Mouse (Mus musculus) monocyte, adult 59 days (primary cell): ENCODE measurements around the gene Alkal2. TPM values are rescaled to one million over a fixed set of nuclear protein-coding genes. Genes with fewer than 3 reads are reported as not detected.

Experiments
- total RNA-seq, 2 experiments: library from RNA; stranded (reverse); gene quantifications; one replicate each; pipeline ENCODE4 v1.2.4; 2023

Alkal2 gene
- not detected for total RNA-seq

DNA sequence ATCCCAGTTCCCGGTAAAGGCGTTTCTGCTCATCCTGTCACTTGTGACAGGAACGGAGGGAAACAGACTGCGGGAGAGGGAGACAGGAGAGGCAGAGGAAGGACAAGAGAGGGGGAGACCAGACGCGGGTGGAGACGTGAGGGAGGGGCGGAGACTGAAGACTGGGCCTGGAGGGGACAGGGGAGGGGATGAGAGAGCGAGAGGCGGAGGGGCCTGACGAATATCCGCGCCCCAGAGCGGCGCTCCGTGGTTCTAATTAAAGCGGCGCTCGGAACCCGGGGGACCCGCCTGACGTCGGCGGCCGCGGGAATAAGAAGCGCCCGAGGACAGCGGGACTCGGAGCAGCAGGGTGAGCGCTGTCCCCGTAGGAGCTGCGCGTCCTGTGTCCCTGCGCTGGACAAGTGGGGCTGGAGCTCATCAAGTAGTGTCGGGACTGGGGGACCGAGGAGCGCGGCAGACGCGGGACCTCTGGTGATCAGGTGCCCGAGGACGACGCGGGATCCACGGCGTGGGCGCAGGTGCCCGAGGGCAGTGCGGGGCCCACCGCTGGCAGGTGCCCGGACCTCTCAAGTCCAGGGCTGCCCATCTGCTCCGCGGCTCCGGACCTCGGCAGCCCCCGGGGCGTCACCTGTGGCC, at the start of gene Alkal2:
Alkal2 (plus strand) TSS at position 337 of the 636 bp plus-strand sequence.

DNA sequence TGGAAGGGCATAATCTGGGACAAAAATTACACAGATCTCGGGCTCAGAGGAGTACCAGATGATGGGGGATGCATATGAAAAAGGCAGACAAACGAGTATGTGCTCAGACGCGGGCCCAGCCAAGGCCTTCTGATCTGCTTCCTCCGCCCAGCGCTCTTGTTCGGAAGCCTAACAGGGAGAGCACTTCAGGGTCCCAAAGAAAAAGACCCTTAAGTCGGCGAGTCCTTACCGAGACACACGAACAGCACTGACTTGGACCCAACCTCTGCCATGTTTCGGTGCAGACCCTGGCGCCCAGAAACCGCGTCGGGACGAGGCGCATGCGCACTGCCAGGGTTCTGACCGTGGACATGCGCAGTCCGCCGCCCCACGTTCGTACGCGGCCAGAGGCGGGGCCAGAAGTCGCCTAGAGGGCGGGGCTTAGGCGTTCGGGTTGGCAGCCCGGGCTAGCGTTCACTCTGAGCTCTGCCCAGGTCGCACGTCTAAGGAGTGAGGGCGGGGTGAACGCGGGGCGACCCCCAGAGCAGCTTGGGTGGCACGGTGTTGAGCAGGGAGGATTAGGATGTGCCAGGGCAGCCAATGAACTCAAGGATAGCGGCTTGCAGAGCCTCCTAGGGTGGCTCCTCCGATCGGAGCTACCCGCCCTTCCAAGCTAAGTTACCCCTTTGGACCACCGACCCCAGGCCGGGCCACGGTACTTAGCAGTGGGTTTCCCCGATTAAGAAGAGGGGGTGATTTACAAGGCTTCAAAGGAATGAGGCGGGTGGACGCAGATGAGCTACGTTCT, 27.3 kb downstream of the Alkal2 start, which contains the start of the genes Acp1 and Sh3yl1:
Acp1 (minus strand) TSS at position 329 of the 787 bp plus-strand sequence.
Sh3yl1 (plus strand) TSS at position 408 of the 787 bp plus-strand sequence.

Other genes starting within 250 kb of the Alkal2 start
- 10 to 100 TPM; 21.4 to 22.9 TPM for gene Acp1, start 27.3 kb downstream of the Alkal2 start, total RNA-seq
- gene Sh3yl1, start 27.3 kb downstream of the Alkal2 start, total RNA-seq: 1 to 10 TPM in 1 of 2 experiments, under 1 TPM in 1; 0.84 to 1.2 TPM
- under 1 TPM in 1 of 2 experiments, not detected in 1; 0.21 TPM for gene Fam110c, start 189.5 kb downstream of the Alkal2 start, total RNA-seq